Mouse (Mus musculus) neural tube, embryonic 12.5 days (tissue): Measurements from ENCODE around the gene Zbtb48. TPM values are rescaled to one million over a fixed set of nuclear protein-coding genes. Genes with fewer than 3 reads are reported as not detected.

ENCODE experiments used
- ATAC-seq: fragments of 200-750 bp; cut with Nextera tagmentation; 2 replicates; pipeline ENCODE4 v1.8.0; 2017; ENCODE audit warnings: low read depth, mild to moderate bottlenecking, moderate TSS enrichment, moderate library complexity; ENCODE audit not compliant: low FRiP score
- H3K27ac ChIP-seq: fragments of 300-500 bp; sonication (generic); 2 replicates; pipeline ENCODE4 v1.5.1; 2016
- H3K27me3 ChIP-seq: fragments of 300-500 bp; sonication (generic); replicated peaks from 2 replicates; pipeline ENCODE4 v1.6.1; 2016; ENCODE audit warnings: mild to moderate bottlenecking
- H3K36me3 ChIP-seq: fragments of 300-500 bp; sonication (generic); 2 replicates; pipeline ENCODE4 v1.6.1; 2016; ENCODE audit warnings: mild to moderate bottlenecking
- H3K4me1 ChIP-seq: fragments of 300-500 bp; sonication (generic); 2 replicates; pipeline ENCODE4 v1.6.1; 2016
- H3K4me2 ChIP-seq: fragments of 300-500 bp; sonication (generic); replicated peaks from 2 replicates; pipeline ENCODE4 v1.6.1; 2016; ENCODE audit warnings: mild to moderate bottlenecking
- H3K4me3 ChIP-seq: fragments of 300-500 bp; sonication (generic); 2 replicates; pipeline ENCODE4 v1.5.1; 2016
- H3K9ac ChIP-seq: fragments of 300-500 bp; sonication (generic); 2 replicates; pipeline ENCODE4 v1.6.1; 2016; ENCODE audit warnings: mild to moderate bottlenecking
- H3K9me3 ChIP-seq: fragments of 300-500 bp; sonication (generic); 2 replicates; pipeline ENCODE4 v1.6.1; 2016; ENCODE audit warnings: mild to moderate bottlenecking
- WGBS: fragments of 180-500 bp; shearing (Covaris S2); methylation state at CpG from one replicate; pipeline ENCODE4 v1.1.7; 2016; 5-methylcytosine and 5-hydroxymethylcytosine counted together
- polyA plus RNA-seq: library from polyadenylated mRNA; unstranded; fragments of >200 nt; fragmentation: Nextera tagmentation; extraction: Ambion mirVana; gene quantifications from 2 replicates; pipeline ENCODE4 v1.2.1, GENCODE M21; 2016

Gene Zbtb48
- polyA plus RNA-seq, 1 experiment from 2014 or later: 17.8 TPM

GRCm38 (mm10) chr4:151995371-151996172 is 31.9 kb downstream of the Zbtb48 start:
- no peaks in the 10 kb centered on the region for H3K9me3 ChIP-seq
- ATAC-seq: peak; percentile 25
- under 1% methylated on average over 109 of the region's 111 CpGs for WGBS
- H3K4me1 ChIP-seq: peaks cover 21% of the 10 kb centered on the region
- peak overlapping the region; percentile 91 for H3K4me2 ChIP-seq
- no peaks in the 10 kb centered on the region for H3K27me3 ChIP-seq
- peak overlapping the region; percentile 95 for H3K9ac ChIP-seq
- H3K27ac ChIP-seq: peak overlapping the region; percentile 68
- peak overlapping the region; percentile 99 for H3K4me3 ChIP-seq
- peaks cover 21% of the 10 kb centered on the region for H3K36me3 ChIP-seq

DNA sequence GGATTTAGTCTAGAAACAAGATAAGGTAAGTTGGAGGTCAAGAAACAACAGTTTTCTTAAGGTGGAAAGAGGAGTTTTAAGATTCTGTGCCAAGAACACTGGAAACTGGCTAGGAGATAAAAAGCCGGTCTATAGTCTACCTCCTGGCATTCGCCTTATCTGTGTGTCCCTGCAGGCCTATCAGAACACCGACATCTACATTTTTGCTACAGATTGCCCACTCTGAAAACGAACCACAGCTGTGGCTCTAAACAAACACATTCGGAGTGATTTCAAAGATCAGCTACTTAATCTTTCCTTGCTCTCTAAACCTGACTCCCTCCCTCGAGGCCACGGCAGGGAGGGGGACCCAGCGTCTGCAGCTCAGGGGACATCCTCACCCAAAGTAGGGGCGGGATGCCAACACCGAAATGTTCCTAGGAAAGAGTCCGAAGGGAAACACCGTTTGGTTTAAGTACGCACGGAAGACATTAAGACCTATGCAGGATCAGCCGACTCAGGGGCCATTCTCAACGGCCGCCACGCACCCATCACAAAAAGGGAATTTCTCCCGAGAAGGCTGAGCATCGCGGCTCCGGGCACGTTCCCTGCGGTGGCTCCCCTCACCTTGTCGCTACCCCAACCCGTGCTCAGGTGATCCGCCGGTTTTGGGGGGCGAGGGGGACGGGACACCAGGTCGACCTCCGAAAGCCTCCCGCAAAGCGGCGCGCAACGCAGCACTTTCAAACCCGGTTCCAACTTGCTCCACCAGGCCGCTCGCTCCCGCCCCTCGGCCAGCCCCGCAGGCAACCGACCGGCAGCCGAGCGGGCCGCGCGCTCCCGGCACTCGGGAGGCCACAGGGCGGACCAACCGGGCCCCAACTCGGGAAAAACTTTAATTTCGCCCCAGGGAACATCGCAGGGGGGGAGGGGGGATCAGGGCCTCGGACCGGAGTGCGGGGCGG is 33.0 kb downstream of the Zbtb48 start:
- peak overlapping the region; percentile 99 for H3K4me3 ChIP-seq
- peak overlapping the region; percentile 95 for H3K9ac ChIP-seq
- H3K9me3 ChIP-seq: no peaks in the 10 kb centered on the region
- H3K27me3 ChIP-seq: no peaks in the 10 kb centered on the region
- H3K36me3 ChIP-seq: peaks cover 27% of the 10 kb centered on the region
- 1% methylated on average over 59 of the region's 61 CpGs for WGBS
- peaks cover 21% of the 10 kb centered on the region for H3K4me1 ChIP-seq
- H3K27ac ChIP-seq: peak overlapping the region; percentile 68; the same call in 1 of the 2 replicates
- ATAC-seq: no peak
- peak overlapping the region; percentile 91 for H3K4me2 ChIP-seq

- no peak overlapping the region for H3K27ac ChIP-seq
- ATAC-seq: no peak
- peaks cover 33% of the 10 kb centered on the region for H3K4me1 ChIP-seq
- no peaks in the 10 kb centered on the region for H3K9me3 ChIP-seq
- no peaks in the 10 kb centered on the region for H3K27me3 ChIP-seq
- peak overlapping the region; percentile 91 for H3K4me2 ChIP-seq
- peaks cover 27% of the 10 kb centered on the region for H3K36me3 ChIP-seq
- no peak overlapping the region for H3K4me3 ChIP-seq
- WGBS: 87% methylated on average over 6 of the region's 6 CpGs
- no peak overlapping the region for H3K9ac ChIP-seq
Measured at GRCm38 (mm10) chr4:151993035-151993434, 34.4 kb downstream of the Zbtb48 start.

DNA sequence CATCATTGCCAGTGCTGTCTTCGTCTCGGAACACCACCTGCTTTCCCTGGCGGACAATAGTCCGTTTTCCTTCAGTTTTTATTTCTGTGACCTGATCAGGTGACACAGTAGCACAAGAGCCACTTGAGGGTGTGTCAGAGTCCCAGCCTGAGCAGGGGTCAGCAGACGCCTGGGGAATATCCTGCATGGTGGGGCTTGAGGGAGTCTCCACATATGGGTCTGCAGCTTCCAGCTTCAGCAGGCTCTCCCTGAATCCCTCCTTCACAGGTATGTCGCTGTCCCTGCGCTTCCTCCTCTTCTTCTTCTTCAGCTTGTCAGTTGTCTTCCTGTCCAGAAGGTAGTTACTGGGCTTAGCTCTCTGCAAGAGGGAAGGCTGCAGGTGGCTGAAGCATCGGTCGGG is 35.4 kb downstream of the Zbtb48 start:
- no peak overlapping the region for H3K4me3 ChIP-seq
- H3K9ac ChIP-seq: no peak overlapping the region
- H3K27me3 ChIP-seq: no peaks in the 10 kb centered on the region
- no peak overlapping the region for H3K4me2 ChIP-seq
- no peak overlapping the region for H3K27ac ChIP-seq
- H3K36me3 ChIP-seq: peaks cover 27% of the 10 kb centered on the region
- WGBS: 90% methylated on average over 9 of the region's 9 CpGs
- no peaks in the 10 kb centered on the region for H3K9me3 ChIP-seq
- peaks cover 32% of the 10 kb centered on the region for H3K4me1 ChIP-seq
- ATAC-seq: no peak

DNA sequence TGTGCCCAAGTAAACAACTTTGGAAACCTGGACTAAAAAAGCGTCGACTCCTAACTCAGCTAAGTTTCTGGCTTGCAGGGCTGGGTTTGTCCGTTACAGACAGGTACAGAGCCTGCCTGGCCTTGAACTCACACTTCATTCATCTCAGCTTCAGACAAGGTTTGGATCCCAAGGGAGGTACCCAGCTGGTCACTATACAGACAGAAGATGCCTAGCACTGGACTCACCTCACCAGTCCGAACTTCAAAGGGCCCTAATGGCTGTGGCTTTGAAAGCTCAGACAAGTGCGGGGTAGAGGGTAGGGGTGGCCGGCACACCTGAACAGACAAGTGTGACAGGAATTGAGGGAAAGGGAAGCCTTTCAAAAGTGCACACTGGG is 38.4 kb downstream of the Zbtb48 start:
- Histone ChIP-seq H3K4me3 (peak overlapping the region; percentile 88), H3K4me2 (peak overlapping the region; percentile 82), H3K9ac (peak overlapping the region; percentile 91), H3K9me3 (no peaks in the 10 kb centered on the region), H3K27me3 (no peaks in the 10 kb centered on the region), H3K36me3 (peaks cover 37% of the 10 kb centered on the region), H3K27ac (no peak overlapping the region), H3K4me1 (peaks cover 40% of the 10 kb centered on the region)
- peak; percentile 25; the same call in 1 of the 2 replicates for ATAC-seq
- WGBS: 31% methylated on average over 6 of the region's 6 CpGs

DNA sequence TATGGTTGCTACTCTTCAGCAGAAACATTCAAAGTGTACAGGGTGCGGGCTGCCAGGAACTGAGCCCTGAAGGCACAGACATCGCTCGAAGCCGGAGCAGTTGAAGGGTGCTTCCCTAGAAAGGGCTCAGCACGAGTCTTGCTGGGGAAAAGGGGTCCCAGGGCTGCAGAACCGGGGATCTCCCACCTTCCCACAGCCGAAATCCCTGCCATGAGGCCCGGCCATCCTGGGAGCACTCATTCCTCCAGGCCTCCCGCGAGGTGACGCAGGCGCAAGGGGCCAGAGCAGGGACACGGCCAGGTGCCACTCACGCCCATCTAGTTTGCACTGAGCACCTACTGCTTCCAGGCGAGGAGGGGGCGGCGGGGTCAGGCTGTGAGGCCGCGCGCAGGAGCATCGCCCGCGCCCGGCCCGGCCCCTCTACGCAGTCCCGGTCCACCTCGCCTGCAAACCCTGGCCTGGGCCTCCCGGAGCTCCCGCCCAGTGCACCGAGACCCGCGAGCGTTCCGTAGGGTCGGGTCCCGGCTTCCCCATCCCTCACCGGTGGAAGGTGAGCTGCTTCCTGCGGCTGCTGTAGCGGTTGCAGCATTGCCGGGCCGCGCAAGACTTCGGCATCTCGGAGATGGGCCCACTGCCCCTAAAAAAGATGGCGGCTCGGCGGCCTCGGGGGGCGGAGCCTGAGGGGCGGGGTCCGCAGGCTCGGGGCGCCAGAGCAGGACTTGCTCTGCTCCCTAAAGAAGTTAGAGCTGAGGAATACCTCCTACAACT is 38.9 kb downstream of the Zbtb48 start, which contains the start of gene Thap3:
Gene Thap3 (minus strand): TSS at position 656 of the 768 bp plus-strand sequence.
- Histone ChIP-seq H3K4me1 (peaks cover 36% of the 10 kb centered on the region), H3K9ac (peak within 1 kb of the TSS; percentile 91), H3K27me3 (no peaks in the 10 kb centered on the region), H3K4me2 (peak within 1 kb of the TSS; percentile 82), H3K9me3 (no peaks in the 10 kb centered on the region), H3K4me3 (peak within 1 kb of the TSS; percentile 88), H3K27ac (no peak within 1 kb of the TSS), H3K36me3 (peaks cover 37% of the 10 kb centered on the region)
- 2% methylated on average over 54 of the region's 54 CpGs for WGBS
- peak; percentile 69 for ATAC-seq

DNA sequence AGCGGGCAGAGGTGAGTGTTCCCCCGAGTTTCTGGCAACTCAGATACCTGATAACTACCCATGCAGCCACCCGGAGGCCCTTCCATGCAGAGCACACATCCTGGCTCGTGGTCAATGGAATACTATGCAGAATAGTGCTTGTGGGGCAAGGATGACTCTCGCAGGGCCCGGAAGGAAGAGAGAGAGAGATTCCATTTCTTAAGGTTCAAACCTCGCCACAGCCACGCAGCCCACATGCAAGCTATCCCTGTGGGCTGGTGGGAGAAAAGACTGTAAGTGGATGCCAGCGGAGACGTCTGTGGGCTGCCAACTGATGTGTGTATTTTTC is 39.5 kb downstream of the Zbtb48 start:
- Histone ChIP-seq H3K4me3 (peak overlapping the region; percentile 88), H3K27me3 (no peaks in the 10 kb centered on the region), H3K9me3 (no peaks in the 10 kb centered on the region), H3K27ac (no peak overlapping the region), H3K4me1 (peaks cover 33% of the 10 kb centered on the region), H3K4me2 (peak overlapping the region; percentile 82), H3K36me3 (peaks cover 41% of the 10 kb centered on the region), H3K9ac (peak overlapping the region; percentile 91)
- ATAC-seq: no peak
- WGBS: 34% methylated on average over 10 of the region's 10 CpGs

- H3K27ac ChIP-seq: no peak overlapping the region
- H3K36me3 ChIP-seq: peaks cover 36% of the 10 kb centered on the region
- no peaks in the 10 kb centered on the region for H3K27me3 ChIP-seq
- no peaks in the 10 kb centered on the region for H3K9me3 ChIP-seq
- ATAC-seq: no peak
- 0 out of 2 replicates have a peak overlapping the region, but pooled peaks have one; percentile 38 for H3K9ac ChIP-seq
- 69% methylated on average over 8 of the region's 8 CpGs for WGBS
- H3K4me1 ChIP-seq: peaks cover 33% of the 10 kb centered on the region
- no peak overlapping the region; the same call in 1 of the 2 replicates for H3K4me2 ChIP-seq
- no peak overlapping the region for H3K4me3 ChIP-seq
Measured at GRCm38 (mm10) chr4:151986650-151987049, 40.8 kb downstream of the Zbtb48 start.

- ATAC-seq: no peak
- H3K27ac ChIP-seq: no peak overlapping the region
- H3K36me3 ChIP-seq: peaks cover 34% of the 10 kb centered on the region
- H3K9ac ChIP-seq: no peak overlapping the region
- H3K9me3 ChIP-seq: no peaks in the 10 kb centered on the region
- 32% methylated on average over 10 of the region's 10 CpGs for WGBS
- H3K4me3 ChIP-seq: no peak overlapping the region
- no peaks in the 10 kb centered on the region for H3K27me3 ChIP-seq
- no peak overlapping the region for H3K4me2 ChIP-seq
- peaks cover 33% of the 10 kb centered on the region for H3K4me1 ChIP-seq
Measured at GRCm38 (mm10) chr4:151985886-151986285, 41.6 kb downstream of the Zbtb48 start.

GRCm38 (mm10) chr4:151983560-151983959 is 43.9 kb downstream of the Zbtb48 start:
- Histone ChIP-seq H3K27ac (no peak overlapping the region), H3K36me3 (peaks cover 47% of the 10 kb centered on the region)
- ATAC-seq: no peak

GRCm38 (mm10) chr4:151983043-151983442 is 44.4 kb downstream of the Zbtb48 start:
- no peak overlapping the region for H3K27ac ChIP-seq
- H3K36me3 ChIP-seq: peaks cover 49% of the 10 kb centered on the region
- H3K4me2 ChIP-seq: no peak overlapping the region
- no peaks in the 10 kb centered on the region for H3K27me3 ChIP-seq
- H3K4me3 ChIP-seq: no peak overlapping the region
- no peak for ATAC-seq
- H3K4me1 ChIP-seq: peaks cover 21% of the 10 kb centered on the region
- 62% methylated on average over 17 of the region's 17 CpGs for WGBS
- H3K9ac ChIP-seq: no peak overlapping the region
- H3K9me3 ChIP-seq: no peaks in the 10 kb centered on the region

More at GRCm38 (mm10) chr4:151983560-151983959, 43.9 kb downstream of the Zbtb48 start:
- H3K9ac ChIP-seq: no peak overlapping the region
- H3K9me3 ChIP-seq: no peaks in the 10 kb centered on the region
- WGBS: 36% methylated on average over 8 of the region's 9 CpGs
- peaks cover 26% of the 10 kb centered on the region for H3K4me1 ChIP-seq
- no peaks in the 10 kb centered on the region for H3K27me3 ChIP-seq
- H3K4me3 ChIP-seq: no peak overlapping the region
- no peak overlapping the region for H3K4me2 ChIP-seq
